Mouse (Mus musculus): ENCODE results near the gene Pyroxd2.

- TF ChIP-seq POLR2A (IDR thresholded peaks at IDR 0.05; ENCODE audit: borderline replicate concordance, insufficient read depth, low read length) (no peak), CTCF (IDR thresholded peaks at IDR 0.05; ENCODE audit: borderline replicate concordance, insufficient read depth, low read depth, low read length) (peak; percentile 9; the same call in 1 of the 2 replicates)
Measured at GRCm38 (mm10) chr19:42777801-42778200, 25.2 kb upstream of the Pyroxd2 start.

All from cerebellum, adult 2 months (tissue).